Mouse (Mus musculus) forebrain, embryonic 12.5 days (tissue): ENCODE measurements around the gene Olfr686. TPM values are rescaled to one million over a fixed set of nuclear protein-coding genes. Genes with fewer than 3 reads are reported as not detected.

Source experiments
- polyA plus RNA-seq: library from polyadenylated mRNA; unstranded; fragments of >200 nt; fragmentation: Nextera tagmentation; extraction: Ambion mirVana; gene quantifications from 2 replicates; pipeline ENCODE4 v1.2.1, GENCODE M21; 2016

Gene Olfr686
- polyA plus RNA-seq, 1 experiment from 2014 or later, result not detected

Other genes with a start within 250 kb of the Olfr686 start
- not detected in 2 replicates for gene Olfr670, start 244.9 kb downstream of the Olfr686 start, polyA plus RNA-seq
- gene Olfr671, start 228.4 kb downstream of the Olfr686 start, polyA plus RNA-seq, result not detected in 2 replicates
- not detected in 2 replicates for gene Olfr672, start 205.5 kb downstream of the Olfr686 start, polyA plus RNA-seq
- not detected in 2 replicates for gene Olfr675, start 179.0 kb downstream of the Olfr686 start, polyA plus RNA-seq
- gene Olfr676, start 174.8 kb downstream of the Olfr686 start, polyA plus RNA-seq, result not detected in 2 replicates
- gene Olfr677, start 156.1 kb downstream of the Olfr686 start, polyA plus RNA-seq, result not detected in 2 replicates
- not detected in 2 replicates for gene Olfr678, start 143.0 kb downstream of the Olfr686 start, polyA plus RNA-seq
- gene Olfr679, start 126.3 kb downstream of the Olfr686 start, polyA plus RNA-seq, result not detected in 2 replicates
- gene Olfr680-ps1, start 114.7 kb downstream of the Olfr686 start, polyA plus RNA-seq, result not detected in 2 replicates
- gene Olfr681, start 90.6 kb downstream of the Olfr686 start, polyA plus RNA-seq, result not detected in 2 replicates
- 0.13 TPM in 1 of 2 replicates, not detected in the other for gene Olfr683, start 60.5 kb downstream of the Olfr686 start, polyA plus RNA-seq
- gene Olfr684, start 43.8 kb downstream of the Olfr686 start, polyA plus RNA-seq, result not detected in 2 replicates
- gene Olfr685, start 21.5 kb downstream of the Olfr686 start, polyA plus RNA-seq, result not detected in 2 replicates
- gene Olfr688, start 80.6 kb upstream of the Olfr686 start, polyA plus RNA-seq, result not detected in 2 replicates
- gene Olfr689, start 103.7 kb upstream of the Olfr686 start, polyA plus RNA-seq, result not detected in 2 replicates
- gene Olfr690, start 126.6 kb upstream of the Olfr686 start, polyA plus RNA-seq, result not detected in 2 replicates
- gene Olfr691, start 134.8 kb upstream of the Olfr686 start, polyA plus RNA-seq, result not detected in 2 replicates
- not detected in 2 replicates for gene Olfr692, start 160.7 kb upstream of the Olfr686 start, polyA plus RNA-seq
- not detected in 2 replicates for gene Gm5901, start 167.6 kb upstream of the Olfr686 start, polyA plus RNA-seq
- 48.2 and 49.7 TPM in 2 replicates for gene Fam160a2, start 192.6 kb upstream of the Olfr686 start, polyA plus RNA-seq
- 0.10 and 0.19 TPM in 2 replicates for gene Cnga4, start 197.1 kb upstream of the Olfr686 start, polyA plus RNA-seq
- 0.38 and 0.70 TPM in 2 replicates for gene Cckbr, start 218.2 kb upstream of the Olfr686 start, polyA plus RNA-seq